Mouse (Mus musculus) liver, adult 10 weeks (tissue): ENCODE results near the gene Acta2. TPM values are rescaled to one million over a fixed set of nuclear protein-coding genes. Genes with fewer than 3 reads are reported as not detected.

ENCODE experiments used
- polyA plus RNA-seq: library from polyadenylated mRNA; stranded (reverse); fragments of 350-450 nt; fragmentation: Illumina TruSeq; extraction: RNeasy Lipid Tissue Mini Kit (QIAGEN cat#74804); gene quantifications from one replicate; pipeline ENCODE4 v1.2.3, GENCODE M21; 2014; ENCODE audit warnings: low read depth, low replicate concordance

Acta2 gene
- 1.1 TPM for polyA plus RNA-seq

GRCm38 (mm10) chr19:34254880-34255681 is at the start of gene Acta2:
Acta2 (minus strand) TSS chr19:34255590.

DNA sequence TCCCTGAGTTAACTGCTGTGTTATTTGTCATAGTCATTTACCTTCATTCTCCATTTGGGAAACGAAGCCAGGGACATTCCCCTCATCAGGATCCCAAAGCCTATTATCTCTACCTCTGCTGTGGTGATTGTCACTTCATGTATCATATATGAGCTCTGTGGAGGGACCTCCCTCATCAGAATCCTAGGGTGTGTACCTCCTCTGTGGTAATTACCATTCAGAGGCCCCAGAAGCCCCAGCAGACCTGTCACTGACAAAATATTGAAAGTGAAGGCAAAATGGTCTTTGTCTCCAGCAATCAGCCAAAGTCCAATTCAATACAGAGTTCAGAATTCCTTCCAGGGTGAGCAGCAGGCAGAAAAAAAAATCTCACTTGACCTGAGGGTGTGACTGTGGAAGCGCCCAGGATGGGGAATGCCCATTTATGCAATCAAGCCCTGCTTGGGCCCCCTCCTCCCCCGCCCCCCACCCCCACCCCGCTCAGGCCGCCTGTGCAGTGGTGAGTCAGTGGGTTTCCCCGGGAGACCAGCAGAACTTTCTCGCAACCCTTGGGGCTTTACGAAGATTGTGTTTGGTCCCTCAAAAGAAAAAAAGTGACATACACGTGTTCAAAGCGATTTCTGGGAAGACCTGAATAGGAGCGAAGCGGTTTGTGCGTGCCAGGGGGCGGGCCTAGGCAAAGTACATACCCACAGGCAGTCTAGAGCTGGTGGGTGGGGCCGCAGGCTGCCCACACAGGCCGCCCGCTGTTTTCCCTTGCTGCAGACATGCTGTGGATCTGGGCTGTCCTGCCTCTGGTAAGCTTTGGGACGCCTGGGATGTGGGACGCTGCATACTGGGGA is 34.8 kb upstream of the Acta2 start, which contains the start of gene Fas:
TSS of gene Fas (plus strand) at position 719 of the 842 bp plus-strand sequence.

DNA sequence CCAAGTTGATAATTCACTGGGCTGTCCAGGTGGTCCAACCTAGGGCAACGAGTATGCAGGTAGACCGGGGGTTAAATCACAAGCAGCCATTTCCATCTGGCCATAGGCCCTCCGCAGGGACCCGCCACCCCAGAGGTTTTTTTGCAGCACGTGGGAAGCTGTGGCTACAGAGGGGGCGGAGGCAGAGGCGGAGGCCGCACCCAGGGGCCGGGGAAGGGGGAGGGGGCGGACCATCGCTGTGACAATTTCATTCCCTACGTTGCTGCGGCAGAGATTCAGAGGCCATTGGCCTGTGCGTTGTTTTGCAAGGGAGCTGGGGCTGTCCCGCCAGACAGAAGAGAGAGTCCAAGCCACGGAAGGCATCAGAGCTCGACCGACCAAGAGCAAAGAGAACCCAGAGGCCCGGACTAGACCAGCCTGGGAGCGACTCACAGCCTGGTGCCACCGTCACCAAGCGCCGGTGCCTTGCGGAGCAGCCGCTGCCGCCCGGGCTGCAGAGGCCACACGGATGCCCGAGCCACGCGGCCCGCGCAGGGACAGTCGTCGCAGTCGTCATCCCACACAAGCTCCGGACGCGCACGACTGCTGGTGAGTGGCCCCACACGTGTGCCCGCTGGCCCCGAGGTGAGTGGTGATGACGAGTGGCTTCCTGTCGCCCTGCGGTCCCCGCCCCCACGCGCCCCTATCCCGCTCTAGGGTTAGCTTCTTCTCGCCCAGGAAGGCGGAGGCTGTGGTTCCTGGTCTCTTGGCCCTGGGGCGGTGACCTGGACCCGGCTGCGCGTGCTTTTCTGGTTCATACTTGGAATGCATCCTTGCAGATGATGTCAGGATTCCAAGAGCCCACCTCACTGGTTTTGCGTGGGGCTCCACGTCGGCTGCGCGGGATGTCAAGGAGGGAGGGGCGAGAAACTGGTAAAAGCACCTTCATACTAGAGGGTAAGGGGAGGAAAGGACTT is 63.1 kb downstream of the Acta2 start, which contains the start of gene Stambpl1:
TSS of gene Stambpl1 (plus strand) at position 222 of the 956 bp plus-strand sequence.

Other genes with a start within 250 kb of the Acta2 start
- gene Lipk, start 247.3 kb downstream of the Acta2 start, polyA plus RNA-seq: not detected
- gene Lipn, start 188.2 kb downstream of the Acta2 start, polyA plus RNA-seq: not detected
- gene Lipm, start 154.7 kb downstream of the Acta2 start, polyA plus RNA-seq: not detected
- gene Ankrd22, start 89.5 kb downstream of the Acta2 start, polyA plus RNA-seq: 0.56 TPM
- 4.3 TPM for gene Stambpl1, start 63.4 kb downstream of the Acta2 start, polyA plus RNA-seq
- 60.3 TPM for gene Fas, start 35.1 kb upstream of the Acta2 start, polyA plus RNA-seq
- gene Ch25h, start 219.6 kb upstream of the Acta2 start, polyA plus RNA-seq: not detected